Mouse (Mus musculus) brain, embryonic 14.5 days (tissue): ENCODE results near the gene Aig1.

Source experiments
- CTCF ChIP-seq: fragments of 200-500 bp; IDR thresholded peaks from 2 replicates; pipeline ENCODE4 v1.5.1; 2012; ENCODE audit warnings: inconsistent platforms, mild to moderate bottlenecking, moderate library complexity, borderline replicate concordance; ENCODE audit not compliant: insufficient read depth, insufficient read length; ENCODE audit errors: extremely low read depth
- POLR2A ChIP-seq: fragments of 200-500 bp; IDR thresholded peaks from 2 replicates; pipeline ENCODE4 v1.6.1; 2012; ENCODE audit warnings: mild to moderate bottlenecking, inconsistent platforms, borderline replicate concordance; ENCODE audit not compliant: poor library complexity, insufficient read depth, insufficient read length, severe bottlenecking; ENCODE audit errors: extremely low read depth

GRCm38 (mm10) chr10:13675033-13675379, 193.8 kb downstream of the Aig1 start:
- TF ChIP-seq CTCF (no peak), POLR2A (no peak)
